Mouse (Mus musculus) natural killer cell, adult 2 months (primary cell): ENCODE results near the gene Tsc2.
A peak's percentile ranks its signal among the peaks of the same experiment; 100 is the strongest.

Source experiments
- DNase-seq, 2 experiments: peaks; one replicate each; pipeline ENCODE4 v3.0.0; 2022; ENCODE audit warnings: low spot score in 2 of 2

Tsc2 gene

DNA sequence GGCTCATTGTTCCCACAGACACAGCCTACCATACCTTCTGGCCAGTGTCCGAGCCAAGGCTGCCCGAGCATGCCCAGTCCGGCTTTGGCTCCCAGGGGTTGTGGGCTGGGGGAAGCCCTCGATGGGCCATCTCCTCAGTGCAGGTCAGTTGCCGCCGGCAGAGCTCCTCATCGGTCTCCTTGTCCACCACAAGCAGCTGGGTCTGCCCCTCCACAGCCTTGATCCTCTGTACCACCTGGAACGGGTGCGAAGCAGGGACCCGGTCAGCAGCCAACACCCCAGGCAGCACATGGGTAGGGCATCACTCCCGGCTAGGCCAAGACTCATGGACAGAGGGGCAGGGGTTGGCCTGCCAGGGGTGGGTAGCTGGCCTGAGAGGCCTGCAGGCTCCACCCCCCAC lies 15.1 kb upstream of the Tsc2 start:
- no peak for DNase-seq

GRCm38 (mm10) chr17:24646381-24646780 lies 14.0 kb upstream of the Tsc2 start:
- DNase-seq, result no peak

- no peak for DNase-seq
Measured at GRCm38 (mm10) chr17:24645916-24646315, 13.5 kb upstream of the Tsc2 start.

DNA sequence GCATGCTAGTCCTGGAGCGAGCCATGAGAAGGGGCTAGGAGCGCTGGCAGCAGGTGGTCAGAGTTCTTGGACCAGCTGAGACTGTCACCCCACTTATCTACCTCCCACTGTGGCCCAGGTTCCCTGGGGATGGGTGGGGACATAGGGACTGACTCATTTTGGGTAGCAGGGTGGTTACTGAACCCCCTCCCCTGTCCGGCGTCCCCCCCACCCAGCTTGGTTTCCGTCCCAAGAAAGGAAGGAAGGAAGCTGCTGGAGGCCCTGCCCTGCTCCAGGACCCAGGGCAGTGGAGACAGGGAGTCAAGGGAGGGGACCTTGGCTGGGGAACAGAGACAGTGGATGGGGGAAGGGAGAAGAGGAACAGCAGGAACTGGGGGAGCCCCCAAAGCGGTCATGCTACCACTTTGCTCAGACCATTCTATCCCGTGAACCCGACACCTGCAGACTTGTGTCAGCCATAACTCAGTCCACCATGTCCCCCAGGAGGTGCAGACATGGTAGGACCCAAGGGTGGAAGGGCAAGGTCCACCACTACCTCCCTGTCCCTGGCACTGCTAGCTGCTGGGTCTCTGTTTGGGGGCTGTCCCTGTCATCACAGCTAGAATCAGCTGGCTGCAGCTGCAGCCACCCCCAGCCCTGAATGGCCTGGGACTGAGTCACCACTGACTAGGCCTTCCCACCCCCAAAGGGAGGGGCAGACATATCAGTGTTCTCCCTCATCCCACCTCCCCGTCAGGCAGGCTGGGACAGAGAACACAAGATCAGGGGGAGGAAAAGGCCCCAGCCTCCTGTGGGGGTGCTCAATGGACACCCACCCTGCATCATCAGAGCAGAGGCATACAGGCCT lies 12.7 kb upstream of the Tsc2 start:
- DNase-seq, result no peak

GRCm38 (mm10) chr17:24644030-24644715 lies 11.7 kb upstream of the Tsc2 start:
- DNase-seq, result no peak

GRCm38 (mm10) chr17:24642791-24643343 lies 10.4 kb upstream of the Tsc2 start:
- no peak for DNase-seq

DNA sequence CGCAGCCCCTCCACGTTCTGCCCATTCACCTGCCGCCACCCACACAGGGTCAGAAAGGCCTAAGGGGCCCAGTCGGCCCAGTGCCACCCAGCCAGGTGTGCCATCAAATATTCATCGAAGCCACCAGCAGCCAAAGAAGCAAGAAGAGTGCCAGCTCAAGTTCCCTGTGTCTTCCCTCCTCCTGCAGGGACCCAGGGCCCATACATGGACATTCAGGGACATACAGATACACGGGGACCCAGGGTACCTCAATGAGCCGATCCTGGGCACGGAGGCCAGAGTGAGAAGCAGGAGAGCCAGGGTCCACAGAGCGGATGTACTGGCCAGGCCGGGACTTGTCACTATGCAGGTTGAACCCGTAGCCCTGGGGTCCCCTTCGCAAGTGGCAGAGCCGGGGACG lies 9.5 kb upstream of the Tsc2 start:
- DNase-seq, result no peak

- DNase-seq, result no peak
Measured at GRCm38 (mm10) chr17:24640581-24640980, 8.2 kb upstream of the Tsc2 start.

DNA sequence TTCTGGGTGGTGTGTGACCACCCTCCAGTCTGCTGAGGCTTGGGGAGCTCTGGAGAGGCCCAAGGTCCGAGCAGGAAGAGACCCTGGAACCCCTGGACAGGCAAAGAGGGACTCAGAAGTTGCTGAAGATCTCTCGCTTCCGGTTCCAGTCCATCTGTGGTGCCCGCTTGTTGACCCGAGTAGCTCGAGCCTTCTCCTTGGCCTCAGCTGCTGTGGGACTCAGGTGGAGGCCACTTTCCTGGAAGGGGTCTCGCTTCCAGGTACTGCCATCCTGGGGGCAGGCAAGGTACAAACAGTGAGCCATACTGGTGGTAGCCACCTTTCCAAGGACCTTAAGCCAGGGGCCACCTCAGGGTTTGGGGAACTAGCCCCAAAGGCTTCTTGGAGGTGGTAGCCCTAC lies 7.7 kb upstream of the Tsc2 start:
- no peak for DNase-seq

DNA sequence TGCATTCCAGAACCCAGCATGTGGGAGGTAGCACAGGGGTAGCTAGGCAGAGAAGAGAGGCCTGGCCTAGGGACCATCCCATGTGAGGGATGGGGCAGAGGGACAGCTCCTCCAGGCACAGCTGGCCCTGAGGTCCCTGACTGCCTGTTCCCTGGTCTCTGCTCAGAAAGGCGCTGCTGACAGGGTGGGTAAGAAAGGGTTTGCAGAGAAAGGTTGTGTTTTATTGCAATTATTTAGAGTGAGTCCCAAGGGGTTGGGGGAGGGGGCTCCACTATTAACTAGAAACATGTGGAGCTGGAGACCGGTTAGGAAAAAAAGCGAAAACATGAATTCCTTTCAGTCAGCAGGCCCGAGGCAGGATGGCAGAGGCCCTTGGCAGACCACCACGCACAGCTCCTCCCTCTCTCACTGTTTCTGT lies 7.2 kb upstream of the Tsc2 start:
- no peak for DNase-seq

- no peak for DNase-seq
Measured at GRCm38 (mm10) chr17:24638840-24639239, 6.4 kb upstream of the Tsc2 start.

DNA sequence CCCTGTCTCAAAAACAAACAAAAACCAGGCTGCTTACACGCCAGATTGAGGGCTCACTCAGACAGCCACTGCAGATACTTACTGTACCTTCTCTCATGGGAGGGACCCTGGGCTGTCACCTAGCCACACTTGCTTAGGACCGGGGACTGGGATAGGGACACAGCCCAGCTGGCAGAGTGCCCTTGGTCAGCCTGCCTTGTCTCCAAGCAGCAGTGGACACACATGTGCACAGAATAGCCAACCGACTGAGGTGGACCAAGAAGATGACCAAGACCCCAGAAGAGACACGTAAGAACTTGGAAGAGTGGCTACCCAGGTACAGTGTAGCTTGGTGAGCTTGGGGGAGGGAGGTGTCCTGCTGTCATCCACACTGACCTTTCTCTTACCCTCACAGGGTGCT lies 5.8 kb upstream of the Tsc2 start:
- DNase-seq, result no peak

DNA sequence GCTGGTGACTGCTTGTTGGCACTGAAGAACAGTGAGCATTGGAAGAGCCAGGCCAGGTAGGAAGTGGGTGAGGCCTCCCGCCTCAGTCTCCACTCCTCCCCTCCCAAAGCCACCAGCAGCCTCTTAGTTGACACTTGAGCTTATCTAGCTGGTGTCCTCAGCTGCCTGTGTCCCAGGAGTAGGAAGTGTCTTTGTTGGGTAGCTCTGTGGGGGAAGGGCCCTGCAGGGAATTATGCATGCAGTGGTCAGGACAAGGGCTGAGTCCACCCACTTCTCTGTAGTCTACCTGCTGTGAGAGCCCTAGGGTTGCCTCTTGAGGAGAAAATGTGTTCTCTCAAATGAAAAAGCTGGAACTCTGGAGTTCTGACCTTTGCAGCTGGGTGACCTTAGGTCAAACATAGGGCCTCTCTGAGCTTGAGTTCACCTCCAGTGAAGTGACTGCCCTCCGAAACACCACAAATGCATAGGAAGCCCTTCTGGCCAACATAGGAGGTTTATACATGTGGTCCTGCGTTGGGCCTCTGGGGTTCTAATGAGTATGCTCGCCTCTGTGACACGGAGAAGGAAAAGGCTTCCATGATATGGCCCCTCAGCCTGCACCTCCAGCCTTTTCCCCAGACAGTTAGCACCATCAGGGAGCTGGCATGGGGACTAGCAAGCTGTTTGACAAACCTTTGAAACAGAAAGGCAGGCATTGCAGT lies 4.5 kb upstream of the Tsc2 start:
- DNase-seq, result no peak

GRCm38 (mm10) chr17:24635694-24636093 lies 3.3 kb upstream of the Tsc2 start:
- DNase-seq, result no peak

DNA sequence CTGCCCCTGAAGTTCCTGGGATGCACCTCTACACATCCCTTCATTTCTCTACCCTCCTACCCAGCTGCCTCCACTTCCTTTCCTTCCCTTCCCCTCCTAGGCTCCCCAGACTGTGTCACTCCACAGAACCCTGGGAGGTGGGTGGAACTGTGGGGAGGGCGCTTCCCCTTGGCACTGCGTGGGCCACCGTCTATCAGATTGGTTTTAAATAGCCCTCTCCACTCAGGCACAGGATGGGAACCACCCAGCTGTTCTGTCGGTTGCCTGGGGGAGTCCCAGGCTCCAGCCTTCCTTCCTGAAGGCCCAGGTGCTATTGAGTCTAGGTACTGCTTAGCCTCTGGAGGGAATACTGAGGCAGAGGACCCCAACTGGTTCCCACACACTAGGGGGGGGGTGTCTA lies 2.6 kb upstream of the Tsc2 start:
- no peak for DNase-seq

- DNase-seq, result no peak
Measured at GRCm38 (mm10) chr17:24633831-24634230, 1.4 kb upstream of the Tsc2 start.

DNA sequence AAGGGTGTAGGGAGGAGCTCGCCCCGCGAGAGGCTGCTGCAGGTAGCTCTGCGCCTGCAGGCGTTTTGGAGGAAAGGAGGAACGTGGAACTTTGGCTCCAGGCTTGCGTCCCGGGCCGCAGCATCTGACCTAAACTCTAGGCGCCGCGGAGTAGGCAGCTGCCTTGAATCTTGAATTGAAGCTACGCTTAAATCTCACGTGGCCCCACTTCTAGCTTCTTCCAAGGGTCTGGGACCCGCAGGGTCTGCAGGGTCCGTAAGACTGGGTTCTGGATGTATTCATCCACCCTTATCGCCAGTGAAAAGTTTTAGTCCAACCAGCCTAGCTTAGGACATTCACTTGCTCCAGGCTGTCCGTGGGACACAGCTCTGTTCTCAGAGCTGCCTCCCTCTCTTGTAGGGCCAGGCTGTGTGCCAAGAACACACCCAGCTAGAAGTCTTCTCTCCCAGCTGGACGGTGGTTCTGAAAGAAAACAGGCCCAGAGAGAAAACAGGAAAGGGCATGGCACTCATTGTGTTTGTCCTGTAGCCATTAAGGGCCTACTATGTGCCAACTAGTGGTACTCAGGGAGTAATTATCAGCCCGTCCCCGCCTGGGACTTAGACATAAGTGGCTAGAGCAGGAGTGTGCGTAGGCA lies 501 bp upstream of the Tsc2 start:
- no peak for DNase-seq

DNA sequence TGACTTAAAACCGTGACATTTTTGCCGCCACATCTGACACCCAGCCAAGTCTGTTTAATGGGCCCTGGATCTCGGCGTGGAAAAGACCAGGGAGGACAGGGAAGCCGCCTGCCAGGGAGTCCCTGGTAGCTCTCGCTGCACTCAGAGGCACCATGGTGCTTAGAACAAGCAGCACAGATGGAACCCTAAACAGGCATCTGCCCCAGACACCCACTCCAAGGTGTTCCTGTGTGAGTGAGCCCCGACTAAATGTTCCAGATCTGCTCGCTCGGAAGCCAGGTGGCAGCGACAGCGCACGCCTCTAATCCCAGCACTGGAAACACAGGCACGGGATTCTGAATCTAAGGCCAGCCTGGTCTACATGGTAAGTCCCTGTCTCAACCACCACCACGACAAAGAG lies 2.4 kb downstream of the Tsc2 start:
- DNase-seq, result no peak

- DNase-seq, result peak; percentile 57 to 74
Measured at GRCm38 (mm10) chr17:24628646-24629045, 3.8 kb downstream of the Tsc2 start.

- no peak for DNase-seq
Measured at GRCm38 (mm10) chr17:24625472-24625871, 7.0 kb downstream of the Tsc2 start.

GRCm38 (mm10) chr17:24617561-24618194 lies 14.8 kb downstream of the Tsc2 start:
- no peak for DNase-seq
